Mouse (Mus musculus) left cerebral cortex, adult 2 months (tissue): ENCODE measurements around the gene Hsh2d. TPM values are rescaled to one million over a fixed set of nuclear protein-coding genes. Genes with fewer than 3 reads are reported as not detected.

Source experiments
- DNase-seq, 2 experiments: peaks; one replicate each; pipeline ENCODE4 v3.0.0; 2021 to 2022; ENCODE audit warnings: low spot score in 2 of 2, mixed read lengths in 1 of 2; ENCODE audit errors: extremely low spot score in 1 of 2
- H3K27ac ChIP-seq: fragments of 200-600 bp; 2 replicates; pipeline ENCODE4 v1.8.1; 2022
- H3K4me3 ChIP-seq: fragments of 200-600 bp; 2 replicates; pipeline ENCODE4 v1.8.1; 2022
- CTCF ChIP-seq: fragments of 200-600 bp; IDR thresholded peaks from 2 replicates; pipeline ENCODE4 v1.8.1; 2022; ENCODE audit warnings: antibody characterized with exemption, mild to moderate bottlenecking, moderate library complexity
- intact Hi-C: fragments of 180-260 bp; cut with DNase I; formaldehyde crosslinking; loops from one replicate; pipeline ENCODE4 v1.15.1; 2025
- total RNA-seq, 2 experiments: library from RNA; stranded (reverse); gene quantifications; 2 replicates each; pipeline ENCODE4 v1.2.3; 2021

Gene Hsh2d
- total RNA-seq, 2 experiments from 2014 or later: not detected

DNA sequence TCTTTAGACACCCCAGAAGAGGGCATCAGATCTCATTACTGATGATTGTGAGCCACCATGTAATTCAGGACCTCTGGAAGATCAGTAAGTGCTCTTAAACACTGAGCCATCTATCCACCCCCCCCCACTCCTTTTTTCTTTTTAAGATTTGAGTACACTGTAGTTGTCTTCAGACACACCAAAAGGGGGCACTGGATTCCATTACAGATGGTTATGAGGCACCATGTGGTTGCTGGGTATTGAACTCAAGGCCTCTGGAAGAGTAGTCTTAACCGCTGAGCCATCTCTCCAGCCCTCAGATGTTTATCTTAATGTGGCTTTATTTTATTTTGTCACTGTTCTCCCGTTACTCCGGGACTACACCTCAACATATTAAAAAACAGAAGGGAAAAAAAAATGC, 29.4 kb upstream of the Hsh2d start:
- Histone ChIP-seq H3K27ac (peak overlapping the region; percentile 82; the same call in 1 of the 2 replicates), H3K4me3 (peak overlapping the region; percentile 78)
- DNase-seq: no peak
- intact Hi-C loops: loop anchor here (5.0 kb wide), 1 partner anchor 238 kb away; no protein-coding TSS in a partner anchor
- TF ChIP-seq CTCF: no peak; the same call in 1 of the 2 replicates

DNA sequence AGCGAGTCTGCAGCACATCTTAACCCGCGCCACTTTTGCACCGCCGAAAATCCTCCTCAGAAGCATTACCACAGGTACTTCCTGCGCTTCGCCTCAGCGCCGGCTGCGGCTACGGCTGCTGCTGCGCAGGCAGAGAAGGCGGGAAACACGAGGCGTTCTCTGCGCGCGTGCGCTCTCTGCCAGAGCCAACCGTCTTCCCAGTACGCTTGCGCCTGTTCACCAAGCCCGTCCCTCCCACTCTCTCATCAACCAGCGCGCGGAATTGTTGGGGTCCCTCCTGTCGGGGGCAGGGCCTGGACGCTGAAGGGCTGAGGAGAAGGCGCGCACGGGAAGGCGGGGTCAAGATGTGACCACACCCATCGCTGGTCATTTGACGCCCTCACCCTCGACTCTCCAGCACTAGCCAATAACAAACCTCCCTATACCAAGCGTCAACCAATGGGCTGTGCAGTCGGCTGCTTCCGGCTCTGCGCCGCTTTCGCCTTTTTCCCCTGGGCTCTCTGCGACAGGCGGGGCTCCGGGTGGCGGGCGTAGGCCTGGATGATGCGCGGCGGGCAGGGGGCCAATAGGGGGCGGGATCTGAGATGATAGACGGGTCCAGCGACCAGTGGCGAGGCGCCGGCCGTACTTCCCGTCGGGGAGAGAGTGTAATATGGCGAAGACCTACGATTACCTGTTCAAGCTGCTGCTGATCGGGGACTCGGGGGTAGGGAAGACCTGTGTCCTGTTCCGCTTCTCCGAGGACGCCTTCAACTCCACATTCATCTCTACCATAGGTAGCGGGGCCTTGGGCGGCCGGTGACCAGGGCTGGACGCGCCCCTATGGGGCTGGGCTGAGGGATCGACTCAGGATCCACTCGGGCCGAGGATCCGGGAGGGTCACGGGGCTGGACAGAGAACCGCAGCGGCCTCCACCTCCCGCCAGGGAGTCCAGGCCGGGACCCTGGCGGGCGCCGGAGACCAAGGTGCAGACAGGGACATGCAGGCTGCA, 28.4 kb upstream of the Hsh2d start, which contains the start of gene Rab8a:
Rab8a (plus strand) TSS at position 494 of the 991 bp plus-strand sequence.
- peak; percentile 99 to 100 for DNase-seq
- H3K27ac ChIP-seq: peak within 1 kb of the TSS; percentile 92
- peak within 1 kb of the TSS; percentile 78 for H3K4me3 ChIP-seq
- intact Hi-C loops: loop anchor here (5.0 kb wide), 1 partner anchor 239 kb away; no protein-coding TSS in a partner anchor
- TF ChIP-seq CTCF: no peak

DNA sequence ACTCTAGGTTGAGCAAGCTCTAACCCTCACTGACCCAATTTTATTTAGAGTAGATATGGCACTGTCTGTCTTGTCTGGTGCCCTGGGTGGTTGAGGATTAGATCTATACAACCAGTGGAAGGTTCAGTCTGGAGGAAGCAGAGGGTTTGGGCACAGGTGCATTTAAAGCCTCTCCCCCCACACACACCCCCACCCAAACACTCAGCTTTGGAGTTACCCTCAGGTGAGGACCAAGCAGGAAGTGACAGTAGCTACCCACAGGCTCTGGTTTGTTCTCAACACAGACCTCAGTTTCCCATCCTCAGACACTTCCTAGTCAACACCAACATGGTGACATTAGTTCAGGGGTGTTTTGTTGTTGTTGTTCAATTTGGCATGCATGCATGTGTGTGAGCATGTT, 26.6 kb upstream of the Hsh2d start:
- DNase-seq: no peak
- intact Hi-C loops: loop anchor here (5.0 kb wide), 1 partner anchor 241 kb away; no protein-coding TSS in a partner anchor
- no peak overlapping the region for H3K27ac ChIP-seq
- no peak for TF ChIP-seq CTCF
- H3K4me3 ChIP-seq: no peak overlapping the region

DNA sequence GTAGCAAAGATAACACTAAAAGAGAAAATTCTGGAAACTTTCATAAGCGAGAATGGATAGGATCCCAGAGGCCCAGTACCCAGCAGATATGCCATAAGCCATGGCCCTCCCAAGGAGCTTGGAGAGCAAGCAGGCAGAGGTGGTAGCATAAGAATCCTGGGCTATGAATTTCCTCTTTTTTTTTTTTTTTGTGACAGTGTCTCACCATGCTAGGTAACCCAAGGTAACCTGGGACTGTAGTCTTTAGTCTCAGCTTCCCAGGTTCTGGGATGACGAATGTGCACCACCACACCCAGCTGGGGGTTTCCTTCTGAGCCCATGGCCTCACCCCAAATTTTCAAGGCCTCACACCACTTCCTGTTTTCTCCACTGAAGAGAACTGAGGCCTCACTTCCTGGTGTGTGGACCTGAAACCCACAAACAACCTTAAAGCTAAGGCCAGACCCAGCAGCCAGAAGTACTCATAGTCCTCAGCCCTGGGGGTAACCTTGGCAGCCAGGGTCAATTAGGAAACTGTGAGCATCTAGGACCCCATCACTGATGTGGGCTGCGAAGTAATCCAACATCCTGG, 20.3 kb upstream of the Hsh2d start:
- intact Hi-C loops: no loop called here
- no peak for DNase-seq
- Histone ChIP-seq H3K27ac (no peak overlapping the region), H3K4me3 (no peak overlapping the region)
- TF ChIP-seq CTCF: no peak

DNA sequence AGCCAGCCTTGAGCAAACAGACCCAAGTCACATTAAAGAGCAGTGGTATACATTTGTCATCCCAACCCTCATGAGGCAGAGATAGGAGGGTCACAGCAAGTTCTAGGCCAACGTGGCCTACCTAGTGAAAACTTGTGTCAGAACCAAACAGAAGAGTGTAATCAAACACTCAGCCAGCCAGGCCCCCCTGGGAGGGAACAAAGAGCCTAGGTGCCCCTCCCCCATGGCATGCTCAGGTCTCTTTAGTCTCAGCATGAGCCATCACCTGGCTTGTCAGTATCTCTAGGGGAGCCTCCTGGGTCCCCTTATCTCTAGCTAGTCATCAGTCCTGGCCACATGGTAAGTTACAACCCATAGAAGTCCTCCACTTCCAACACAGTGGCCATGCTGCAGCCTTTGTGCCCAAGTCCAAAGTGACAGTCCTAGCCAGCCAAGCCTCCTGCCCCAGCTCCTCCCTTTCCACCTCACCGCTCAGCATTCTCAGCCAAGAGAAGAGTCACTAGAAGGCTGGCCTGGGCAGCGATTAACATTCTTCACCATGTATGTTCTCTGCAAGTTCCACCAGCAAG, 19.7 kb upstream of the Hsh2d start:
- TF ChIP-seq CTCF: no peak
- Histone ChIP-seq H3K27ac (no peak overlapping the region), H3K4me3 (no peak overlapping the region)
- intact Hi-C loops: no loop called here
- no peak for DNase-seq

DNA sequence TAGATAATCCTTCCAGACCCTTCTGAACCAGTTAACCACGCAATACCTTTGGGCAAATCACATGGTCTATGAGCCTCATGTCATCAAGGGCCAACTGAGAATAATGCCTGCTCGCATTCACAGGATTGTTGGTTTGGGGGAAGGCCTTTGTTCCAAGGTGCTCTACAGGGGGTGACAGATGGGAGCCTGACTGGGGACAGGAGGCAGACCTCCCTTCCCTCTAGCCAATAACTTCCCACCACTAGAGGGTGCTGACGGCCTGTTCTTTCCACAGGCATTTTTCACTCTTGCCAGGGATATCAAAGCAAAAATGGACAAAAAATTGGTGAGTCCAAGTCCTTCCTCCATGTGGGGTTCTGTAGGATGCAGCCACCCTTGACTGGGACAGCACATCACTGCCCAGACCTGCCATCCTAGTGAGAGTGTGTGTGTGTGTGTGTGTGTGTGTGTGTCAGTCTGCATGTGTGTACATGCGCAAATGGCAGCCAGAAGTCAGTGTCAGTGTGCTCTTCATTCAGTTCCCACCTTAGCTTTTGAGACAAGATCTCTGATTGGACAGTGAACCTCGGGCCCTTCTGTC, 12.0 kb upstream of the Hsh2d start:
- TF ChIP-seq CTCF: peak; percentile 81
- intact Hi-C loops: loop anchor here (5.0 kb wide), 3 partner anchors 65 to 190 kb away; partner anchors contain the start of gene Ap1m1
- no peak overlapping the region for H3K27ac ChIP-seq
- H3K4me3 ChIP-seq: no peak overlapping the region
- DNase-seq: peak; percentile 53 to 72

DNA sequence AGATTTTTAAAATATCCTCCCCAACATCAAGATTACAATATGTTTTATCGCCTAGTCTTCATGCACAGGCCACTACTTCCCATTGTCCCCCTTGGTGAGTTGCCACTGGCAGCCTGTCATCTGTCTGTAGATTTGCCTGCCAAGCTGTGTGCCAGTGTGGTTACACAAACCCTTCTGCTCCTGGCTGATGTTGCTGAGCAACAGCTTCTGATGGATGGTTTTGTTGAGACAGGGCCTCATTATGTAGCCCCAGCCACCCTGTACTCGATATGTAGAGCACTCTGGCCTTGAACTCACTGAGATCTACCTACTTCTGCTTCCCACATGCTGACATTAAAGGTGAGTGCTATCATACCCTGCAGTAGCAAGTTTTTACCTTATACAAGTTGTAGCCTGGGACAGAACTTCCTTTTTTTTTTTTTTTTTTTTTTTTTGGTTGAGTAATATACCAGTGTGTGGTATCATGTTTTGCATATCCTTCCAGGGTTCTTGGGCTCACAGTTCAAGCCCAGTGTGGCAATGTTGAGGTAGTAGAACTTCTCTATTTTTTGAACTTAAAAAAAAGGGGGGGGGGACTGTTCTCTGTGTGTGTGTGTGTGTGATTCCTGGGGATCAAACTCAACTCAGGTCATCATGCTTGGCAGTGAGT, 5.8 kb upstream of the Hsh2d start:
- Histone ChIP-seq H3K27ac (no peak overlapping the region), H3K4me3 (no peak overlapping the region)
- intact Hi-C loops: no loop called here
- no peak for TF ChIP-seq CTCF
- no peak for DNase-seq

DNA sequence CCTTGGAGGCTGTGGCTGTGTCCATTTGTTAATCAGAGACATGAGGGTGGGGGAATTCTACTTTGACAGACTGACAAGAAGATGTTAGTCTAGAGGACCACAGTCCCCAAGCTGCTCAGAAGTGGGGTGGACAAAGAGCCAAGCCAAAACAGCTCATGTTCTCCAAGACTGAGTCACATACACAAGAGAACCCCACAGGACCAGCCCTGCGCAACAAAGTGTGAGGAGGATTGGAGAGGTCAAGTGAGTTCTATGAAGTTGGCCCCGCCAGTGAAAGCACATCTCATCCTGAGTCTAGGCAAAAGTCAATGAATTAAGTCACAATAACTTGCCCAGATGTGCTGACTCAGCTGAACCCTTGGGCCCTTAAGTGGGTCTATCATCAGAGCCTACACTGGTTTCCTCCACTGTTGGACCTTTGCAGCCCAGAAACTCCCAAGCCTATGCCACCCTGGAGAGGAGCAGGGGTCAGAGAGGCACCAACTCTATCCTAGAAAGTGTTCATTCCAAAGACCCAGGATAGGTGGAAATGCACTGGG, 1.6 kb upstream of the Hsh2d start:
- intact Hi-C loops: no loop called here
- DNase-seq: no peak
- no peak overlapping the region for H3K27ac ChIP-seq
- no peak overlapping the region for H3K4me3 ChIP-seq
- no peak for TF ChIP-seq CTCF

DNA sequence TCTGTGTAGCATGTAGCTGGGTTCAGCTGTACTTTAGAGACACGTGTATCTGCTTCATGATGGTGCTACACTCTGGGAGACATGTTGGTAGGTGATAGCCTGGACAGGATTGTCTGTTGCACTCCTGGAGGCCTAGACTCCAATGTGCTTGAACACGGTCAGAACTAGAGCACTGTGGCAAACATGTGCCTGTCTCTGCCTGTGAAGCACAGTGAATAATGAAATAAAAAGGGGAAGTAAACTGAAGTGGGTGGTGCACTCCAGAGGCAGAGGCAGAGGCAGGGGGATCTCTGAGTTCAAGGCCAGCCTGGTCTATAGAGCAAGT, 739 bp downstream of the Hsh2d start:
- H3K27ac ChIP-seq: no peak overlapping the region
- intact Hi-C loops: no loop called here
- no peak for TF ChIP-seq CTCF
- DNase-seq: no peak
- H3K4me3 ChIP-seq: no peak overlapping the region

DNA sequence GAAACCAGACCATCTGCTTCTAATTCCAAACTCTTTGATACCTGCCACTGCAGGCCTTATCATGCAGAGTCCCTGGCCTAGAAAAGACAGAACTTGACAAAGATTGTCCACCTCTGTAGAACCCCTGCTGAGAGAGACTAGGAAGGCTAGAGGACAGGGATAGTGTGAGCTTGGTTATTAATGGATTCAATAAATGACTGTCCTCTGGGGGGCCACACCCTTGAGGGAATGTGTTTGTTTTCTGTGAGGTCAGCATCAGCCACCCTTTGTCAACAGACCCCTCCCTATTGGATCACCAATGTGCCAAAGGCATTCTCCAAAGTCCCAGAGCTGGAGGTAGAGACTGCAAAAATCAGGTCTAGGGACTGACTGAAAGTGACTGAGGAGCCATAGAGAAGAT, 2.6 kb downstream of the Hsh2d start:
- TF ChIP-seq CTCF: no peak
- DNase-seq: no peak
- intact Hi-C loops: no loop called here

DNA sequence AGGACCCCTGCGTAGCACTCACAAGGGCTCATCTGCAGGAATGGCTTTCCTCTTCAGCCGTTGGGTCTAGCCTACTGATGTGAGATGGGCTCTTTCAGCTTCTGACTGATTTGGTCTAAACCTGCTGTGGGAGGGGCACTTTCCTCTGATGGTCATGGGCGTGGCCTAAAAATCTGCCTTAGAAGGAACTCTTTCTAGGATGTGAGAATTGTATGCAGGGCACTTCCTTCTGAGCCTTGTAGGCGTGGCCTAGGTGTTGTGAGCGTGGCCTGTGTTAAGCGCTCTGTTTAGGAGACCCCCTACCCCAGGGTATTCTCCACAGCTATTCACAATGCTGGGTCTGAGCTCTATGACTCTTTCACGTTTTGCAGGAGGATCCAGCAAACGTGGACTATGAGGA, 8.6 kb downstream of the Hsh2d start:
- no peak overlapping the region for H3K4me3 ChIP-seq

More for the DNA sequence above, 2.6 kb downstream of the Hsh2d start:
- no peak overlapping the region for H3K4me3 ChIP-seq
- H3K27ac ChIP-seq: no peak overlapping the region

More for the DNA sequence above, 8.6 kb downstream of the Hsh2d start:
- TF ChIP-seq CTCF: no peak
- no peak overlapping the region for H3K27ac ChIP-seq
- no peak for DNase-seq
- intact Hi-C loops: no loop called here
